Mouse (Mus musculus) hindbrain, postnatal 0 days (tissue): ENCODE results near the gene Zmynd10. TPM values are rescaled to one million over a fixed set of nuclear protein-coding genes. Genes with fewer than 3 reads are reported as not detected.

Source experiments
- ATAC-seq: fragments of 200-750 bp; cut with Nextera tagmentation; 2 replicates; pipeline ENCODE4 v1.8.0; 2017; ENCODE audit warnings: mild to moderate bottlenecking, moderate TSS enrichment, moderate library complexity
- DNase-seq: peaks from one replicate; pipeline ENCODE4 v3.0.0-alpha.2; 2015; ENCODE audit warnings: low spot score
- H3K27ac ChIP-seq: fragments of 300-500 bp; sonication (generic); 2 replicates; pipeline ENCODE4 v1.5.1; 2014; ENCODE audit warnings: mild to moderate bottlenecking
- H3K27me3 ChIP-seq: fragments of 300-500 bp; sonication (generic); 2 replicates; pipeline ENCODE4 v1.6.1; 2014; ENCODE audit warnings: low read length, mixed read lengths; ENCODE audit not compliant: insufficient read depth
- H3K36me3 ChIP-seq: fragments of 300-500 bp; sonication (generic); 2 replicates; pipeline ENCODE4 v1.6.1; 2014; ENCODE audit warnings: low read length, mixed read lengths; ENCODE audit not compliant: insufficient read depth
- H3K4me1 ChIP-seq: fragments of 300-500 bp; sonication (generic); 2 replicates; pipeline ENCODE4 v1.6.1; 2014; ENCODE audit warnings: antibody characterized with exemption, low read length, mixed read lengths; ENCODE audit not compliant: insufficient read depth
- H3K4me2 ChIP-seq: fragments of 300-500 bp; sonication (generic); 2 replicates; pipeline ENCODE4 v1.6.1; 2014; ENCODE audit warnings: low read depth, mild to moderate bottlenecking, low read length, moderate library complexity, mixed read lengths
- H3K4me3 ChIP-seq: fragments of 300-500 bp; sonication (generic); 2 replicates; pipeline ENCODE4 v1.5.1; 2014; ENCODE audit warnings: low read length
- H3K9ac ChIP-seq: fragments of 300-500 bp; sonication (generic); replicated peaks from 2 replicates; pipeline ENCODE4 v1.6.1; 2014; ENCODE audit warnings: mild to moderate bottlenecking, low read length, moderate library complexity, mixed read lengths
- H3K9me3 ChIP-seq: fragments of 300-500 bp; sonication (generic); 2 replicates; pipeline ENCODE4 v1.6.1; 2016; ENCODE audit warnings: low read length, mixed read lengths
- CTCF ChIP-seq: IDR thresholded peaks from 2 replicates; pipeline ENCODE4 v1.5.1; 2016; ENCODE audit warnings: antibody characterized with exemption, control low read depth, low read depth
- WGBS: fragments of 180-500 bp; shearing (Covaris S2); extraction: QIAGEN DNeasy Blood & Tissue Kit; methylation state at CpG from one replicate; pipeline ENCODE4 v1.1.7; 2014; 5-methylcytosine and 5-hydroxymethylcytosine counted together
- polyA plus RNA-seq: library from polyadenylated mRNA; unstranded; fragments of >200 nt; fragmentation: Nextera tagmentation; extraction: Ambion mirVana; gene quantifications from 2 replicates; pipeline ENCODE4 v1.2.1, GENCODE M21; 2015
- total RNA-seq: library from RNA; depleted of rRNA; stranded (reverse); fragments of >200 nt; gene quantifications from 2 replicates; pipeline ENCODE4 v1.2.3, GENCODE M21; 2014

Gene Zmynd10
- total and polyA plus RNA-seq, 2 experiments from 2014 or later: 3.7 to 10.9 TPM

- Histone ChIP-seq H3K4me2 (no peak overlapping the region), H3K27ac (no peak overlapping the region), H3K9ac (no peak overlapping the region), H3K27me3 (0 out of 2 replicates have a peak, but pooled peaks cover 7% of the 10 kb centered on the region), H3K4me1 (peaks cover 28% of the 10 kb centered on the region), H3K36me3 (no peaks in the 10 kb centered on the region; the same call in 1 of the 2 replicates), H3K4me3 (no peak overlapping the region), H3K9me3 (no peaks in the 10 kb centered on the region)
- 90% methylated on average over 10 of the region's 10 CpGs for WGBS
- DNase-seq: no peak
- no peak for ATAC-seq
- no peak for TF ChIP-seq CTCF
These were observed 1.7 kb downstream of the Zmynd10 start for GRCm38 (mm10) chr9:107548820-107549219.

GRCm38 (mm10) chr9:107549297-107550074 lies 2.4 kb downstream of the Zmynd10 start:
- H3K36me3 ChIP-seq: no peaks in the 10 kb centered on the region; the same call in 1 of the 2 replicates
- no peaks in the 10 kb centered on the region for H3K9me3 ChIP-seq
- H3K27me3 ChIP-seq: 0 out of 2 replicates have a peak, but pooled peaks cover 7% of the 10 kb centered on the region
- H3K4me1 ChIP-seq: peaks cover 30% of the 10 kb centered on the region
- H3K4me2 ChIP-seq: no peak overlapping the region
- H3K9ac ChIP-seq: no peak overlapping the region
- DNase-seq (no peak), ATAC-seq (no peak)
- whole genome bisulfite sequencing: 85% methylated on average over 20 of the region's 20 CpGs
- H3K27ac ChIP-seq: no peak overlapping the region
- H3K4me3 ChIP-seq: no peak overlapping the region
- TF ChIP-seq CTCF: no peak

GRCm38 (mm10) chr9:107550491-107551116 lies 3.5 kb downstream of the Zmynd10 start:
- H3K4me2 ChIP-seq: peak overlapping the region; percentile 58
- TF ChIP-seq CTCF: no peak
- WGBS: 42% methylated on average over 22 of the region's 23 CpGs
- no peaks in the 10 kb centered on the region for H3K36me3 ChIP-seq
- DNase-seq: no peak
- no peak overlapping the region for H3K27ac ChIP-seq
- H3K4me3 ChIP-seq: 0 out of 2 replicates have a peak overlapping the region, but pooled peaks have one; percentile 29
- ATAC-seq: no peak
- no peak overlapping the region for H3K9ac ChIP-seq
- peaks cover 31% of the 10 kb centered on the region for H3K4me1 ChIP-seq
- no peaks in the 10 kb centered on the region for H3K9me3 ChIP-seq
- H3K27me3 ChIP-seq: 0 out of 2 replicates have a peak, but pooled peaks cover 7% of the 10 kb centered on the region

GRCm38 (mm10) chr9:107551117-107551889 lies 4.2 kb downstream of the Zmynd10 start, which contains the start of gene Rassf1:
Gene Rassf1, plus strand, starts transcription at chr9:107551555.
- H3K9ac ChIP-seq: peak within 1 kb of the TSS; percentile 31
- no peaks in the 10 kb centered on the region for H3K36me3 ChIP-seq
- H3K27ac ChIP-seq: peak within 1 kb of the TSS; percentile 23; the same call in 1 of the 2 replicates
- peak within 1 kb of the TSS; percentile 29 for H3K4me3 ChIP-seq
- DNase-seq: peak; percentile 39
- no peaks in the 10 kb centered on the region for H3K9me3 ChIP-seq
- peak within 1 kb of the TSS; percentile 58 for H3K4me2 ChIP-seq
- 0 out of 2 replicates have a peak, but pooled peaks cover 7% of the 10 kb centered on the region for H3K27me3 ChIP-seq
- H3K4me1 ChIP-seq: peaks cover 38% of the 10 kb centered on the region
- no peak; the same call in 1 of the 2 replicates for TF ChIP-seq CTCF
- 5% methylated on average over 63 of the region's 63 CpGs for WGBS
- no peak for ATAC-seq

GRCm38 (mm10) chr9:107551890-107552355 lies 4.8 kb downstream of the Zmynd10 start:
- H3K4me1 ChIP-seq: peaks cover 40% of the 10 kb centered on the region
- peaks cover under 1% of the 10 kb centered on the region; the same call in 1 of the 2 replicates for H3K36me3 ChIP-seq
- H3K4me2 ChIP-seq: peak overlapping the region; percentile 58
- peak overlapping the region; percentile 31 for H3K9ac ChIP-seq
- TF ChIP-seq CTCF: no peak
- DNase-seq (no peak), ATAC-seq (no peak)
- 19% methylated on average over 8 of the region's 8 CpGs for WGBS
- 0 out of 2 replicates have a peak, but pooled peaks cover 7% of the 10 kb centered on the region for H3K27me3 ChIP-seq
- peak overlapping the region; percentile 29 for H3K4me3 ChIP-seq
- H3K27ac ChIP-seq: peak overlapping the region; percentile 23; the same call in 1 of the 2 replicates
- H3K9me3 ChIP-seq: no peaks in the 10 kb centered on the region
